Mouse (Mus musculus): ENCODE results near the gene Hoxd8. TPM values are rescaled to one million over a fixed set of nuclear protein-coding genes. Genes with fewer than 3 reads are reported as not detected.

Hoxd8 gene
- 11.2 and 12.1 TPM in 2 replicates for polyA plus RNA-seq (2015; fragmentation: Nextera tagmentation; extraction: Ambion mirVana)

GRCm38 (mm10) chr2:74704393-74704998 is at the start of gene Hoxd8:
Gene Hoxd8 (plus strand): TSS chr2:74704615.

GRCm38 (mm10) chr2:74659507-74660005 is 44.9 kb upstream of the Hoxd8 start, which contains the start of gene Evx2:
Gene Evx2 (minus strand): TSS chr2:74659557.

GRCm38 (mm10) chr2:74667842-74668357 is 36.5 kb upstream of the Hoxd8 start, which contains the start of gene Hoxd13:
Gene Hoxd13 (plus strand): TSS chr2:74668310.

GRCm38 (mm10) chr2:74674881-74675665 is 29.3 kb upstream of the Hoxd8 start, which contains the start of gene Hoxd12:
Gene Hoxd12 (plus strand): TSS chr2:74675013.

GRCm38 (mm10) chr2:74678891-74679595 is 25.4 kb upstream of the Hoxd8 start, which contains the start of gene Hoxd11:
Gene Hoxd11 (plus strand): TSS chr2:74679557.

GRCm38 (mm10) chr2:74691022-74691951 is 13.1 kb upstream of the Hoxd8 start, which contains the start of gene Hoxd10:
Gene Hoxd10 (plus strand): TSS chr2:74691924.

GRCm38 (mm10) chr2:74697567-74698121 is 6.8 kb upstream of the Hoxd8 start, which contains the start of gene Hoxd9:
Gene Hoxd9 (plus strand): TSS chr2:74697727.

GRCm38 (mm10) chr2:74711721-74712621 is 7.6 kb downstream of the Hoxd8 start, which contains the start of the genes Hoxd3 and Hoxd4:
Gene Hoxd3 (plus strand): TSS chr2:74711927.
Gene Hoxd4 (plus strand): TSS chr2:74711929.

GRCm38 (mm10) chr2:74726551-74726950 is 22.1 kb downstream of the Hoxd8 start, which contains the start of gene Gm28230:
Gene Gm28230 (plus strand): TSS chr2:74726728.

MicroRNAs within 50 kb of the gene (microRNA counts, 519-probe panel; counts per million panel counts)
- microRNA mmu-miR-10b: 4,528 counts per million, percentile 83 among the panel's probes with 10 or more counts

Small RNA genes within 50 kb of the gene (microRNA-seq; reads per million reads assigned to microRNA genes)
- 0 reads per million in 2 experiments for gene Gm44463
- 9,283 to 9,871 reads per million in 2 experiments for gene Mir10b

Other genes with a start within 250 kb of the Hoxd8 start
- 20.9 and 22.4 TPM in 2 replicates for gene Lnpk, start 125.2 kb upstream of the Hoxd8 start, polyA plus RNA-seq (2015; fragmentation: Nextera tagmentation; extraction: Ambion mirVana)
- gene Evx2, start 45.1 kb upstream of the Hoxd8 start, polyA plus RNA-seq (2015; fragmentation: Nextera tagmentation; extraction: Ambion mirVana): not detected in 2 replicates
- gene Hoxd13, start 36.3 kb upstream of the Hoxd8 start, polyA plus RNA-seq (2015; fragmentation: Nextera tagmentation; extraction: Ambion mirVana): not detected in 2 replicates
- gene Hoxd12, start 29.6 kb upstream of the Hoxd8 start, polyA plus RNA-seq (2015; fragmentation: Nextera tagmentation; extraction: Ambion mirVana): not detected in 2 replicates
- gene Hoxd11, start 25.1 kb upstream of the Hoxd8 start, polyA plus RNA-seq (2015; fragmentation: Nextera tagmentation; extraction: Ambion mirVana): 0.31 and 0.45 TPM in 2 replicates
- gene Hoxd10, start 12.7 kb upstream of the Hoxd8 start, polyA plus RNA-seq (2015; fragmentation: Nextera tagmentation; extraction: Ambion mirVana): 3.2 and 4.5 TPM in 2 replicates
- 8.2 and 8.3 TPM in 2 replicates for gene Hoxd9, start 6.9 kb upstream of the Hoxd8 start, polyA plus RNA-seq (2015; fragmentation: Nextera tagmentation; extraction: Ambion mirVana)
- 0.28 and 0.46 TPM in 2 replicates for gene Hoxd3, start 7.3 kb downstream of the Hoxd8 start, polyA plus RNA-seq (2015; fragmentation: Nextera tagmentation; extraction: Ambion mirVana)
- gene Hoxd4, start 7.3 kb downstream of the Hoxd8 start, polyA plus RNA-seq (2015; fragmentation: Nextera tagmentation; extraction: Ambion mirVana): 0.34 and 0.58 TPM in 2 replicates
- gene Gm28230, start 22.1 kb downstream of the Hoxd8 start, polyA plus RNA-seq (2015; fragmentation: Nextera tagmentation; extraction: Ambion mirVana): 0.10 TPM in 1 of 2 replicates, not detected in the other
- gene Hoxd1, start 58.4 kb downstream of the Hoxd8 start, polyA plus RNA-seq (2015; fragmentation: Nextera tagmentation; extraction: Ambion mirVana): not detected in 2 replicates
- gene Mtx2, start 121.2 kb downstream of the Hoxd8 start, polyA plus RNA-seq (2015; fragmentation: Nextera tagmentation; extraction: Ambion mirVana): 92.3 and 95.7 TPM in 2 replicates